Mouse (Mus musculus) testis, adult 2 months (tissue): Measurements from ENCODE around the gene AC134908.4.

Experiments
- CTCF ChIP-seq: fragments of 200-500 bp; IDR thresholded peaks from 2 replicates; pipeline ENCODE4 v1.5.1; 2012; ENCODE audit warnings: low read depth, mild to moderate bottlenecking, inconsistent platforms, low read length, moderate library complexity; ENCODE audit not compliant: control insufficient read depth, insufficient read depth, insufficient replicate concordance
- POLR2A ChIP-seq: fragments of 200-500 bp; IDR thresholded peaks from 2 replicates; pipeline ENCODE4 v1.6.1; 2012; ENCODE audit warnings: low read depth, mild to moderate bottlenecking, inconsistent platforms, low read length, moderate library complexity; ENCODE audit not compliant: control insufficient read depth

- TF ChIP-seq POLR2A = peak; percentile 12; the same call in 1 of the 2 replicates
- no peak for TF ChIP-seq CTCF
Measured at GRCm38 (mm10) chr17:25796951-25797369, 1.5 kb upstream of the AC134908.4 start, which contains the start of gene Metrn.
